In genomic region chr5:70434636-70435035, GRCm38 (mm10) we compare ENCODE assay signal across 28 mouse cellular contexts.
"Had no signal": no experiment of that assay in that cellular context is flagged by ENCODE, and none has a peak within 500 bp of the region (broad histone marks: within the 10 kb centered on the region; RNA-seq: fewer than 3 reads in every experiment).

No protein-coding gene starts in this region.

- H3K4me1 ChIP-seq: heart, embryonic 10.5 days; heart, embryonic 12.5 days; hindbrain, embryonic 10.5 days; hindbrain, embryonic 12.5 days; intestine, embryonic 15.5 days; limb, embryonic 10.5 days; limb, embryonic 12.5 days; liver, embryonic 13.5 days; liver, embryonic 15.5 days had no signal

- H3K9me3 ChIP-seq: heart, embryonic 10.5 days; hindbrain, embryonic 10.5 days; hindbrain, embryonic 12.5 days; intestine, embryonic 15.5 days; limb, embryonic 10.5 days; liver, embryonic 13.5 days; liver, embryonic 15.5 days had no signal

- ATAC-seq: hindbrain, embryonic 16.5 days; inflammation-experienced regulatory T-cells, adult 6 months; intestine, embryonic 15.5 days; intestine, postnatal 0 days had no signal

- DNase-seq: gastrocnemius, adult 2 months; gastrocnemius, postnatal 10 days; gastrocnemius, postnatal 25 days; heart, adult 18-20 months; heart, postnatal 10 days; heart, postnatal 4 days; kidney, adult 18-20 months; kidney, adult 8-10 months; kidney, postnatal 10 days; kidney, postnatal 25 days; kidney, postnatal 4 days; liver; liver, embryonic 13.5 days had no signal

- H3K27me3 ChIP-seq: heart, embryonic 12.5 days; hindbrain, embryonic 12.5 days; intestine, embryonic 15.5 days; limb, embryonic 12.5 days; liver, embryonic 13.5 days; liver, embryonic 15.5 days had no signal

- H3K27ac ChIP-seq: gastrocnemius, adult 2 months; heart, embryonic 10.5 days; hindbrain, embryonic 10.5 days; hindbrain, embryonic 12.5 days; hindbrain, embryonic 14.5 days; intestine, embryonic 15.5 days; layer of hippocampus, adult 2 months; left cerebral cortex, adult 2 months; limb, embryonic 10.5 days; limb, embryonic 12.5 days; liver, embryonic 13.5 days; liver, embryonic 15.5 days had no signal

- H3K9ac ChIP-seq: heart, embryonic 12.5 days; hindbrain, embryonic 12.5 days; hindbrain, embryonic 14.5 days; intestine, embryonic 15.5 days; limb, embryonic 12.5 days; liver, embryonic 13.5 days; liver, embryonic 15.5 days had no signal

- H3K4me3 ChIP-seq: gastrocnemius, adult 2 months; heart, embryonic 10.5 days; heart, embryonic 12.5 days; hindbrain, embryonic 10.5 days; hindbrain, embryonic 12.5 days; intestine, embryonic 15.5 days; layer of hippocampus, adult 2 months; left cerebral cortex, adult 2 months; limb, embryonic 10.5 days; limb, embryonic 12.5 days; liver, embryonic 13.5 days; liver, embryonic 15.5 days had no signal

- H3K4me2 ChIP-seq: heart, embryonic 12.5 days; hindbrain, embryonic 12.5 days; hindbrain, embryonic 14.5 days; intestine, embryonic 15.5 days; limb, embryonic 12.5 days; liver, embryonic 11.5 days; liver, embryonic 13.5 days; liver, embryonic 15.5 days had no signal

- H3K36me3 ChIP-seq: heart, embryonic 10.5 days; heart, embryonic 12.5 days; hindbrain, embryonic 10.5 days; hindbrain, embryonic 12.5 days; intestine, embryonic 15.5 days; limb, embryonic 10.5 days; limb, embryonic 12.5 days; liver, embryonic 13.5 days; liver, embryonic 15.5 days had no signal
